Mouse (Mus musculus) megakaryocyte-erythroid progenitor cell, adult 5-6 weeks (primary cell): Measurements from ENCODE around the gene Igfn1. TPM values are rescaled to one million over a fixed set of nuclear protein-coding genes. Genes with fewer than 3 reads are reported as not detected.

ENCODE experiments used
- ATAC-seq: replicated peaks from 2 replicates; pipeline ENCODE4 v1.8.0; 2016; ENCODE audit warnings: mild to moderate bottlenecking, inconsistent platforms; ENCODE audit not compliant: severe bottlenecking, poor library complexity, low FRiP score, low TSS enrichment
- total RNA-seq, 2 experiments: library from RNA; stranded (forward) in 1 of 2; stranded (reverse) in 1 of 2; fragments of 200-1000, 215-1000 nt in 1 of 2; fragments of >200 nt in 1 of 2; fragmentation: Nextera tagmentation in 1 of 2; gene quantifications; 2 replicates each; pipeline ENCODE4 v1.2.3; 2014 to 2017

Igfn1 gene
- total RNA-seq (2014; fragmentation: Nextera tagmentation) = not detected in 2 replicates
- not detected in 2 replicates for total RNA-seq (2017)

DNA sequence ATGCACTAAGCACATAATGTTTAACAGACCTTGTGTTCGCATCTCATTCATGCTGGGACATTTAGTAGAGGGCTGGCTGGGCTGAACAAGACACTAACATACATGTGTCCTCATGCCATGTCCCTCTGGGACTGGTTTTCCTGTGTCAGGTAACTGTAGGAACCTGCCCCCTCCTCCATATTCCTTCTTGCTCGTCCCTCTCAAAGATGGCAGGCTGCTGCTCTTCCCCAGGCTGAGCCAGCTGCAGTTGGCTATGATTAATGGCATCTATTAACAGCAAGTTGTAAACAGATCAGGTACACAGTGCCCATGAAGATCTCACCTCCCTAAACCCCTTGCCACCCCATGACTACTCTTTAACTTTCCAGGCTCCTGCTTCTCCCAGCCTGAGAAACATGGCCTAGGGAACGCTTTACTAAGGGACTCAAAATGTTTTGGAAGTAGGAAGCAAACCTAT, at the start of gene Igfn1:
Igfn1 (minus strand) TSS at position 51 of the 457 bp plus-strand sequence.
- no peak for ATAC-seq

DNA sequence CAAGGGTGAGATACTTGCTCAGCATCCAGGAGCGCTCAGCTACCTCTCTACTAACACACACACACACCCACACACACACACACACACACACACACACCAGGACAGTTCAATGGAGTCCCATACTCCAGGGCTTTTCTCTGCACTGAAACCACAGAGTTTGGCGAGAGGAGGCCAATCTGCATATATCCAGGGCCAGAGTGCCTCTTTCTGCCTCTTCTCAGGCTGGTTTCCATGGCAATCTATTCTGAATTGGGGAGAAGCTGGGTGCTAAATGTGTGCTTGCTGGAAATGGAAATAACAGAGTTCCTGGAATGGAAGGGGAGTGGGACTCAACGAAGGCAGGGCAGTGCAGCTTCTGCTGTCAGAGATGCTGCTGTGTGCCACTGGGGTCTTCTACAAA, 49.6 kb upstream of the Igfn1 start:
- ATAC-seq = no peak

DNA sequence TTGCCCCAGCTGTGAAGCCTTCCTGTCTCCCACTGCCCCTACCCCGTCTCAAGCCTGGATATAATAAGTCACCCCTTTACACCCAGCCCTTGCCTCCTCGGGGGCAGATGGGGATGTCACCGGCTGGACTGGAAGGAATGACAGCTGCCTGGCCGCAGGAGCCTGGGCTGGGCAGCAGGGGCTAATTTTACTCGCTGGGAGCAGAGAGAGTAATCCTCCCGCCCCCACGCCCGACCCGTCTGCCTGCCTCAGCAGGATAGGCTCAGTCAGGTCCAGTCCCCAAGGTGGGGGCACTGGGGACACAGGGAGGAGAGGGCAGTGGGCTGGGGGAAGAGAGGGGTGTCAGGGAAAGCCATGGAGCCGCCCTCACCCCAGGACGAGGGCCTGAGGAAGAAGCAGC, 46.4 kb upstream of the Igfn1 start, which contains the start of gene Cacna1s:
Cacna1s (plus strand) TSS at position 204 of the 400 bp plus-strand sequence.
- no peak for ATAC-seq

DNA sequence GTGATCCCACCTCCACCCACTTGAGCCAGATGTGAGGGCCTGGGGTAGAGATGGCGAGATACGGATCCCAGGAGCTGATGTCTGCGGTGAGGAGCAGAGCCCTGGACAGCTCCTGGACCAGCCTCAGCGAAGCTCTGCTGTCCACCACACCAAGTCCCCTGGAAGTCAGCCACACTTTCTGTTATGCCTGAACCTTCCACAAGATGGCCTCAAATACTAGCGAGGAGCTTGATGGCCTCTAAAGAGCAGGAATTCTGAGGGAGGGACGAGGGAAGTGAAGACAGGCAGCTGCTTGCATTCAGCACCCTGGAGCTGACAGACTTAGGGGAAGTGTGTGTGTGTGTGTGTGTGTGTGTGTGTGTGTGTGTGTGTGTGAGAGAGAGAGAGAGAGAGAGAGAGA, 45.3 kb upstream of the Igfn1 start:
- ATAC-seq = peak; percentile 68

DNA sequence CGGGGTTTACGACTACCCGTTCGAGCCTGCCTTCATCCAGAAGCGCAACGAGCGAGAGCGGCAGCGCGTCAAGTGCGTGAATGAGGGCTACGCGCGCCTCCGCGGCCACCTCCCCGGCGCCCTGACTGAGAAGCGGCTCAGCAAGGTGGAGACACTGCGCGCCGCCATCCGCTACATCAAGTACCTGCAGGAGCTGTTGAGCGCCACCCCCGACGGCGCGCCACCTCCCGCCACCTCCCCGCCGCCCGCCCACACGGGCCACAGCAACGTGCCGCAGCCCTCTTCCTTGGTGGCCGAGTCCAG, 44.8 kb upstream of the Igfn1 start:
- ATAC-seq = no peak

DNA sequence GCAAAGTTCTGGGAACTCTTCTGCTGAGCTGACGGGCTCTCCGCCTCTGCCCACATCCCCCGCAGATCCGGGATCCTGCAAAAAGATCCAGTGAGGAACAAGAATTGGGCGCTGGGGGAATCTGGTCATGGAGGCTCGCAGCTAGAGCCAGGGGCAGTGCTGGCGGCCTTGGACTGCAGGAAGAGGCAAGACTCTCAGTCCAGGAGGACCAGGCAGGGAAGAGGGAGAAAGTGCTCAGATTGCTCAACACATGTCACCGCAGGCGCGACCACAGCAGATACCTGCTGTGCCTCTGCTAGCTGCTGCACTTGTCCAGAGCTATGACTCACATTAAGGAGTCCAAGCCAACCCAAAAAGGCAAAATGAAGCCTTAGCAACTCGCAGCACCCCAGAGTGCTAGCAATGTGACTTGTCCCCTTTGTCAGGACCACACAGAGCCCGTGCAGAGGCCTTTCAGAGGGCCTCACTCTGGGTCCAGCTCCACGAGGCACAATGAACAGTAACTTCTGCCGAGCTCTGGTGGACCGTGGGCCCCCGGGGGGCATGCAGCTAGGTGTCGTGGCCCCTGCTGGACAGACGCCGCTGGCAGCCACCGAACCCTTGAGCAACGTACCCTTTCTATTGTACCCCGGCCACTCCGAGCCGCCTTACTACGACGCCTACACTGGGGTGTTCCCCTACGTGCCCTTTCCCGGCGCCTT, 44.3 kb upstream of the Igfn1 start, which contains the start of gene Ascl5:
Ascl5 (plus strand) TSS at position 493 of the 701 bp plus-strand sequence.
- no peak for ATAC-seq

DNA sequence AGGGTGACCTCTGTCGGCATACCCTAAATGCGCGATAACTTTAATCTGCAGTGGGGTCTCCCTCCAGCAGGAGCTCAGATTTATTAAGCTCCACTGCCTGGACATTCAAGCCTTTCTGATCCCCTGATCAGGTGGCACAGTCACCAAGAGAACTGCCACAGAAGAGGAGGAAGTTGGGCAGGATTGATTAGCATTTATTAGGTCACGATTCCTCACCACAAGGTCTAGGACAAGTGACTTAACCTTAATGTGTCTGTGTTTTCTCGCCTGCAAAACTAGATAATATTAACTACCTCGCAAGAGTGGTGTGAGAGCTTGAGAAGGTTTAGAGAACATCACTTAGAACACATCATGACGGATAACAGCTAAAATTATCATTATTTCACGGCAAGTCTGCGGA, 41.8 kb upstream of the Igfn1 start:
- ATAC-seq = no peak

DNA sequence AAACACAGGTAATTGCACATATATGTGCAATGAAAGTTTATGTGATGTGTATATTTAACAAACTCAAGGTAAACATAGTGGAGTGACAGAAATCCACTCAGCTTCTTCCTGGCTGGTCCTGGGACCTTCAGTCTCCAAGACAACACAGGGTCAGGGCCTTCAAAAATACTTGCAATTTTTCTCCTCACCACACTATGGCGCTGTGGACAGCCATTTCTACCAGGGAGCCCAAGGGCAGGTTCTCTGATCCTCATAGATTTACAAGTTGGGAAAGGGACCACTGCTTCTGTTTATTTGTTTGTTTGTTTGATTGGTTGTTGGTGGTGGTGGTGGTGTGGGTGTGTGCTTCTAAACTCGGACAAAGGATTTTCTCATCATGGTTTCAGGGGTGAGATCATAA, 41.3 kb upstream of the Igfn1 start:
- ATAC-seq = peak; percentile 54; the same call in 1 of the 2 replicates

DNA sequence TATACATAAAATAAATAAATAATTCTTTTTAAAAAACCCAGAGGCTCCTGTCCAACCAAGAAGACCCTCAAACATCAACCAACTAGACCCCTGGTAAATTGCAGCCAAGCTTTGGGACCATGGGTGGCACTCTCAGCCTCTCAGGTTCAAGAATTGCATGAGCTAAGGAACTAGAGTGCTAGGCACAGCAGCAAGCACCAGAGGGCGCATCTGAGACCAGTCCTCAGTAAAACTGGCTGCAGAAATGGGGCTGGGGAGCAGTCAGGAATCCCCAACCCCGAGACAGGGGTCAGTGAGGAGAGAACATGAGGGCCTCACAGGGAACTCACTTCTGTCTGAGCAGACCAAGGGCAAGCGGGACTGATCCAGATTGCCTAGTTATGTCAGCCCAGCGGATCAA, 39.6 kb upstream of the Igfn1 start:
- peak; percentile 76 for ATAC-seq

DNA sequence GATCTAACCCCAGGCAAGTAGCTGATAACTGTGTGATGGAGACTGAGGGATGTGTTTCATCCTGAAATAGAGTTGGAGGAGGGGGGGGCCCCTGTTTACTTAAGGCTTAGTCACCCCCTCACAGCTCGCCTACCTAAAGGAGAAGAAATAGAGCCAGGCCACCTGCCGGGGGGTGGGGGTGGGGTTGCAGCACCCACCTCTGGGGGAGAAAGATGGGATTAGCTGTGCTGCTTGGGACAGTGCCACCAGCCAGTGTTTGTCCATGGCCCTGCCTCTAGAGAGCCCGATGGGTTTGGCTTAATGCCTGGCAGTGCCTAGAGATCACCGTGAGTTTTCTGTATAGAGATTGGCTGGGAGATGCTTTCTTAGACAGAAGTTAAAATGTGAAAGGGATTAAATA, 34.7 kb upstream of the Igfn1 start:
- no peak for ATAC-seq

DNA sequence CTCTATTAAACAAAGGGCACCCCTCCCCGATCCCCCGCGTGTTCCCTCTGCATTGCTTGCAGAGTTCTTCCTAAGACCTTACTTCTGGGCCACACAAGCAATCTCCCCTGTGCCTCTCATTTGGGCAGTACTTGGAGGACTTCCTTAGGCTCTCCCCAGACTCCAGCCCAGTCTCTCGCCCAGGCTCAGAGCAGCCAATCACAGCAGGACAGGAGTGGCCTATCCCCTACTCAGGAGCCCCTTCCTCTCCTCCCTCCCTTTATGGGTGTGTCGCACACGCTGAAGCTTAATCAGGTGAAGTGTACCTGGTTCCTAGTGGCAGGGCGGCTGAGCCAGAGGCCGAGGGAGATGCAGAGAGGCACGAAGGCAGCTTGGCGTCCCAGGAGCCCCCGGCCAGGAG, 34.3 kb upstream of the Igfn1 start:
- no peak for ATAC-seq

DNA sequence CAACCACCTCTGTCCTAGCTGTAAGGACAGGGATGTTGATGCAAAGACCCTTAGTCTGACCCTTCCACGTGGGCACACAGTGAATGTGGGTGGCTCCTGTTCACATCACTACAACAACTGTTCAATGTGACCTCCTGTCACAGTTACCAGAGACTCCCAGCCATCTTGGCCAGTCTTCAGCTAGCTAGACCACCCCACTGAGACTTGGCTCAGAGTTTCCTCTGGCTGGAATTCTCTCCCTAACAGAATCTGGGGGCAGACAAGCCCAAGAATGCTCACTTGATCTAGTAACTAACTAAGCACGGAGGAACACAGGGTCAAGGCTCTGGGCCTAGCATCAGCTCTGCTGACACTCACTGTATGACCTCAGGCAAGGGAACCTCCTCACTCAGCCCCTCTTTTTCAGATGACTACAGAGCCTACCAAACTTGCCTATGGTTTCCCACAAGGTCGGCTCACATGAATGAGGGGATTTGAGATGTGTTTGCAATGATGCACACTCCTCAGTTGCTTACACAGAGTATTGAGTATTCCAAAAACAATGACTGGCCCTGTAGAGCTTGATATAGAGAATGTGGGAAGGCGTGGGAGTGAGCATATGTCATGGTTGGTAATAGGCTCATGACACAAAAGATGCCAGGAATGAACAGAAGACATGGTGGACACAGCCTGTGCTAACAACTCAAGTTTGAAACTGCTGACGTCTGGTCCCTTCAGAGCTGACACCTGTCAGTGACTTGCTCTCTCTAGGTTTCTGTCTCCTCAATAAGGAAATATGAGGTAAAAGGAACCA, 32.8 kb upstream of the Igfn1 start:
- ATAC-seq = no peak

DNA sequence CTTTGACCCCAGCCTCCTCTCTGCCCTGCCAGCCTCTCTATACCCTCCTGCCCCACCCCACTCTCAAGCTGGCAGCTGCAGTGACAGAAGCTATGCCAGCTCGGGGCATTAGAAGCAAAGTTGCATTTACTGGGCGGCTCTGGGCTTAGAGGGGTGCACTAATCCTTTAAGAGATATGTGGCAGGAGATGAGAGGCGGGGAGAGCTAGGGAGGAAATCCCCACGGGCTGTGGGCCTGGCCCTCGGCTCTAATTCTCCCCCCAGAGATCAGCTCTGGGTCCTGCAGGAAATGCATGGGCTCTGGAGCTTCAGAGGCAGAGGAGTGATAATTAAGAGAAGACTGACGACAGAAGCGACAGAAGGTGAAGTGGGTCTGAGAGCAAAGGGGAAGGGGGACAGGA, 26.8 kb upstream of the Igfn1 start:
- ATAC-seq = no peak

DNA sequence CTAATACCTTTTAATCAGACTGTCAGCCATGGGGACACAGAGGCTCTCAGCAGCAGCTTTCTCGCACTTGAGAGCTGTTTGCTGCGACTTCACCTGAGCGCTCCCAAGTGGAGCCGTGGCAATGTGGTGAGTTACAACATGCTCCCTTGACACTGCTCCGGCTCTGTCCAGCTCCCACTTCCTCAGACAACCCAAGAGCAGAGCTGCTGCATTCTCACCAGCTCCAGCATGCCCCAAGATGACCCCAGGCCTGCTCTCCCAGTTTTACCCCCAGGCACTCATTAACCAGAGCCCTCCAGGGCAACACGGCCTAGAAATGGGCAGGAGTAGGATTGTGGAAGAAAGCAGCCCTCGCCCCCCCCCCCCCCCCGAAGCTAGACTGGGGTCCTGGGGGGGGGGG, 25.6 kb upstream of the Igfn1 start:
- no peak for ATAC-seq

DNA sequence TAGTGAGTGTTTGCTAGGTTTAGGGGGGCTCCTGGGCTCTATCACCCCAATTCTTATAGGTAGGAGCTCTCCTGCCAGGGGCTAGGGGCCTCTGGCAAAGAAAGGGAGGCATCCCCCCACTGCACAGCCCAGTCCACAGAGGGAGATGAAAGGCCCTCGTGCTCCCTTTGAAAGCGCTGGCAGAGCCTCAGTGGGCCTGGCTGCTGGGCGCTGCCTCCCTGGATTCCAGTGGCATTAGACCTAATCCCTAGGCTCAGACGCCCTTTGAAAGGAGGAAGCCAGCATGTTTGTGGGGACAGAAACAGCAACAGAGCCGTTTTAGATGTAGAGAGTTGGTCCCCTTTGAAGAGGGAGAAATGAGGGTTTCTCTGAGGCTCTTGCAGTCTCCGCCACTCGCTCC, 24.1 kb upstream of the Igfn1 start:
- no peak for ATAC-seq

DNA sequence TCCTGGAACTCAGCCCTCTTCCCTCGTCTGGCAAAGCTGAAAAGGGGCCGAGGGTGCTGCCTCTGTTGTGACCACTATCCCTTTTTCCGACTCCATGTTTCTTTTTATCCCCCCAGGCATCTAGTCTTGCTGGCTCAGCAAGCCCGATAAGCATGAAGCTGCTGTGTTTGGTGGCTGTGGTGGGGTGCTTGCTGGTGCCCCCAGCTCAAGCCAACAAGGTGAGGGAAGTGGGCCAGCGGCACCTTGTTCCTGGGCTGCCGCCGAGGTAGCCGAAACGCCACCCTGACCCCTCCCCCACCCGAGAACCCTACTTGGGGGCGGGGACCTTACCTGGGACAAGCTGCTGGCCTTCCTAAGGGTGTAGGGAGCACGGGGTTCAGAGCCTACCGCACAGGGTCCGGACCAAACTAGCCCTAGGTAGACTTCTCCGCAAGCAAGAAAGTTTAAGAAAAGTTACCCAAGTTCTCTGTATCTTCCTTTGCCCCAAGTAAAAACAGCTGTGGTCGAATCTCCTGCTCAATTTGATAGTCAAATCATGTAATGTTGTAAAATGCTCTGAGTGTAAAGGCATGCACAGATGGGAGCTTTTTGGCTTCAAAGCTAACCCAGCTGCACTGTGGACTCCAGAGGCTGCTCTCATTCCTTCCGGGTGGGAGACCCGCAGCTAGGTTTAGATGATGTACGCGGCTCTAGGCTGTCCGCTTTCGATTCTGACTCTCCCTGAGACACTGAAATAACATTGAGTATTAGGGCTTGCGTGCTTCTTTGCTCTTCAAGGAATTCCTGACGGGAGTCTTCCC, 12.4 kb upstream of the Igfn1 start:
- no peak for ATAC-seq

DNA sequence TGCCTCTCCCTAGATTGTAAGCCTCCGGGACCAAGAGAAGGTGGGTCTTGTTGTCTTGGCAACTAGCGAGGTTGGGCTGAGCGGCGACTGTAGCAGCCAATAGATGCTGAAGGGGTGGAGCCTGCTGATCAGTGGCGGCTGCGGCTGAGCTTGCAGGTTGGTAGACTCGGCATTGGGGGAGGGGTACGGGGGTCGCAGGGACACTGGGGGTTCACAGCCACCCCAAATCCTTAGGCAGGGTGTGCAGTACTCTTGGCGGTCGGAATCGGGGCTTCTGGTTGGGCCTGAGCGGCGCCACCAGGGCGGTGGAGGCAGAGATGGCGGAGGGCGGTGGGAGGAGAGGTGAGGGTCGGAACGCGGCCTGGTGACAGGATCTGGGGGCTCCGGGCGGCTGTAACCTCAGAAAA, 11.8 kb upstream of the Igfn1 start:
- peak; percentile 92 for ATAC-seq

DNA sequence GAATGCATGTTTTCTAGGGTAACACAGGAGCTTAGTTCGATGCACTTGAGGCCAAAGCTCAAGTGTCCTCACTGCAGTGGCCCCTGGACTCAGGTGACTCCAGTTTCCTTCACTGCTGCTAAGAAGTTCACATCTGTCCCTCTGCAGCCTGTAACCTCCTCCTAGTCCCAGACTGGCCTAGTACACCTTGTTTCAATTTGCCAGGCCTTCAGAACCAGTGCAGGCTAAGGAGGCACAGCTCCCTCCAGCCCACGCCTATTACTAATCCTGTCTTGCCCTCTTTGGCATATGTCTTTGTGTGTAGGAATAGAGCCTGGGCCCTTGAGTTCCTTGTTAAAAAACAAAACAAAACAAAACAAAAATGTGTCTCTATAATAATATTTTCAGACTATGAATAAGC, 11.2 kb upstream of the Igfn1 start:
- no peak for ATAC-seq

DNA sequence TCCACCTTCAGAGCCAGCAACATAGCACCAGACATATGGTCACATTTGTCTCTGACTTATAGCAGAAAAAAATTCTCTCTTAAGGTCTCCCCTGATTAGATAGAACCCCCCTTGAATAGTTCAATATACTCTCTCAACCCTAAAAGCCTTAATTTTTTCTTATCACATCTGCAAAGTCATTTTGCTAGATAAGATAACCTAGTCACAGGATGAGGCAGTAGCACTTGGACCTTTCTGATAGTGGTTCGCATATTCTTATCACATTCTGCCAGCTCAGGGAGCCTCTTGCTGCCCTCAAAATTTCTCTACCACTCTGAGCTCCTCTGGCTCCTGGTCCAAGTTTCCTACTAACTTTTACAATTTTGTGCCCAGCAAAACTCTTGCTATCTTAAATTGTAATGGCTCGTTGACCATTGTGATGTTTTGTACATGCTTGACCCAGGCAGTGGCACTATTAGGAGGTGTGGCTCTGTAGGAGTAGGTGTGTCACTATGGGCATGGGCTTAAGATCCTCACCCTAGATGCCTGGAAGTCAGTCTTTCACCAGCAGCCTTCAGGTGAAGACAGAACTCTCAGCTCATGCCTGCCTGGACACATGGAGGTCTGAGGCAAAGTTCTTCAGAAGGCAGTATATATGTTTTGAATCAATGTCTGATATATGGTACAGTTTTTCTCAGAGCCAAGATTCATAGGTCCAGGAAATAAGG, 8.8 kb upstream of the Igfn1 start:
- peak; percentile 81 for ATAC-seq

DNA sequence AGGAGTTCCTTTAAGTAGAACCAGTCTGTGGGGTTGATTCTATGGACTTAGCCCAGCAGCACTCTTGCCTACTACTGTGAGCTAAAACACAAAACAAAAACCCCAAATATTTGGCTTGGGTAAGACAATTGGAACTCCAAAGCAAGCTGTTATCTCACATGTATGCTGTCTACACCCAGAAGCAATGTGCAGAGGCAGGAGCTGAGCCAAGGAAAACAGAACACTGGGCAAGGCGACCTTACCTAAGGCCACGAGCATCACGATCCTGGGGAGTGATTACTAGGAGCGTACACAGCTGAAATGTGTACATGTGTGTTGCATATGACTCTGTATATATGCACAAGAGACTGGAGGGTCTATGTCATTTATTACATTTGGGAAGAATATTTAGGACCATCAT, 7.4 kb upstream of the Igfn1 start:
- no peak for ATAC-seq
